Mouse (Mus musculus) midbrain, postnatal 0 days (tissue): ENCODE measurements around the gene Tmbim4. TPM values are rescaled to one million over a fixed set of nuclear protein-coding genes. Genes with fewer than 3 reads are reported as not detected.

ENCODE experiments used
- ATAC-seq: fragments of 200-750 bp; cut with Nextera tagmentation; 2 replicates; pipeline ENCODE4 v1.8.0; 2017; ENCODE audit warnings: moderate number of reproducible peaks, mild to moderate bottlenecking, moderate TSS enrichment, moderate library complexity; ENCODE audit not compliant: low FRiP score
- DNase-seq: peaks from one replicate; pipeline ENCODE4 v3.0.0-alpha.2; 2015; ENCODE audit warnings: low spot score
- H3K27ac ChIP-seq: fragments of 300-500 bp; sonication (generic); 2 replicates; pipeline ENCODE4 v1.5.1; 2014; ENCODE audit warnings: low read depth, mild to moderate bottlenecking, low read length, mixed read lengths
- H3K27me3 ChIP-seq: fragments of 300-500 bp; sonication (generic); 2 replicates; pipeline ENCODE4 v1.6.1; 2014; ENCODE audit warnings: low read length, control low read depth, mixed read lengths; ENCODE audit not compliant: insufficient read depth
- H3K36me3 ChIP-seq: fragments of 300-500 bp; sonication (generic); 2 replicates; pipeline ENCODE4 v1.6.1; 2014; ENCODE audit warnings: low read length, control low read depth, mixed read lengths; ENCODE audit not compliant: insufficient read depth
- H3K4me1 ChIP-seq: fragments of 300-500 bp; sonication (generic); 2 replicates; pipeline ENCODE4 v1.6.1; 2014; ENCODE audit warnings: mild to moderate bottlenecking, control low read depth, antibody characterized with exemption, low read length, mixed read lengths; ENCODE audit not compliant: insufficient read depth
- H3K4me2 ChIP-seq: fragments of 300-500 bp; sonication (generic); 2 replicates; pipeline ENCODE4 v1.6.1; 2014; ENCODE audit warnings: low read depth, mild to moderate bottlenecking, low read length, mixed read lengths; ENCODE audit not compliant: poor library complexity, severe bottlenecking
- H3K4me3 ChIP-seq: fragments of 300-500 bp; sonication (generic); 2 replicates; pipeline ENCODE4 v1.5.1; 2014; ENCODE audit warnings: low read depth, mild to moderate bottlenecking, low read length, moderate library complexity
- H3K9ac ChIP-seq: fragments of 300-500 bp; sonication (generic); replicated peaks from 2 replicates; pipeline ENCODE4 v1.6.1; 2014; ENCODE audit warnings: mild to moderate bottlenecking, low read length, moderate library complexity, mixed read lengths; ENCODE audit not compliant: poor library complexity, severe bottlenecking
- H3K9me3 ChIP-seq: fragments of 300-500 bp; sonication (generic); 2 replicates; pipeline ENCODE4 v1.6.1; 2016; ENCODE audit warnings: low read length, control low read depth
- CTCF ChIP-seq: IDR thresholded peaks from 2 replicates; pipeline ENCODE4 v1.5.1; 2016; ENCODE audit warnings: antibody characterized with exemption, mild to moderate bottlenecking
- WGBS: fragments of 180-500 bp; shearing (Covaris S2); extraction: QIAGEN DNeasy Blood & Tissue Kit; methylation state at CpG from one replicate; pipeline ENCODE4 v1.1.7; 2014; 5-methylcytosine and 5-hydroxymethylcytosine counted together
- polyA plus RNA-seq: library from polyadenylated mRNA; unstranded; fragments of >200 nt; fragmentation: Nextera tagmentation; extraction: Ambion mirVana; gene quantifications from 2 replicates; pipeline ENCODE4 v1.2.1, GENCODE M21; 2015
- total RNA-seq: library from RNA; depleted of rRNA; stranded (reverse); fragments of >200 nt; gene quantifications from 2 replicates; pipeline ENCODE4 v1.2.3, GENCODE M21; 2014

The Tmbim4 gene
- total and polyA plus RNA-seq, 2 experiments from 2014 or later, result 70.6 to 109 TPM

DNA sequence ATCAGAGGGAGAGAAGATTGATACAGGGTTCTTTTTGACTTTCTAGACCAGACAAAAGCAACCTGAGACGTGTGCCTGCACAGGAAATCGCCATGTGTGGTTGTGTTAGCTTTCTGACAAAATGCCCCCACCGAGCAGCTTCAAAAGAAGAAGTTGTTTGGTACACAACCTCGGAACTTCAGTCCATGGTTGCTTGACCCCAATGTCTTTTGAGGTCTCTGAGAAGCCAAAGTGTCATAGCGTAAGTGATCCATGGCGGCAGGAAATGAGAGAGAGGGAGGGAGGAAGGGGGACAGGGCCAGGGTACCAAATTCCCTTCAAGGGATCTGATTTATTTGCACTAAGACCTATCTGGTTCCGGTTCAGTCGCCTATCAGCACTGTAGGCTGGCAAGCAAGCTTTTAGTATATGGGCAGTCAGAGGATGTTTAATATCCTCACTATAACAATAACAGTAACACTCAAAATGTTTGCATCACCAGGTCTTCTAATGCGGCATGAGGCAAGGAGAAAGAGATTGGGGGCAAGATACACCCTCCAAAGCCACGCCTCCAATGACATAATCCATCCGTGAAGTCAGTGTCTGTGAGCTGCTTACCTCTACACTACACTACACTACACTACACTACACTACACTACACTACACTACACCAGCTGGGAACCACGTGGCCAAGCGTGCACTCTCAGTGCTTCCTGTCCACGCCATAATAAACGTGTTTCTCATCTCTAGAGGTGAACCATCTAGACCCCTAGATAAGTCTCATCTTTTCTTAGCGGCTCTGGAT lies 1.3 kb downstream of the Tmbim4 start:
- Histone ChIP-seq H3K27me3 (peaks cover 10% of the 10 kb centered on the region; the same call in 1 of the 2 replicates), H3K4me3 (no peak overlapping the region), H3K9me3 (no peaks in the 10 kb centered on the region), H3K4me1 (no peaks in the 10 kb centered on the region), H3K4me2 (no peak overlapping the region), H3K27ac (no peak overlapping the region), H3K36me3 (no peaks in the 10 kb centered on the region), H3K9ac (no peak overlapping the region)
- ATAC-seq (no peak), DNase-seq (no peak)
- TF ChIP-seq CTCF, result no peak
- WGBS, result 76% methylated on average over 16 of the region's 16 CpGs

DNA sequence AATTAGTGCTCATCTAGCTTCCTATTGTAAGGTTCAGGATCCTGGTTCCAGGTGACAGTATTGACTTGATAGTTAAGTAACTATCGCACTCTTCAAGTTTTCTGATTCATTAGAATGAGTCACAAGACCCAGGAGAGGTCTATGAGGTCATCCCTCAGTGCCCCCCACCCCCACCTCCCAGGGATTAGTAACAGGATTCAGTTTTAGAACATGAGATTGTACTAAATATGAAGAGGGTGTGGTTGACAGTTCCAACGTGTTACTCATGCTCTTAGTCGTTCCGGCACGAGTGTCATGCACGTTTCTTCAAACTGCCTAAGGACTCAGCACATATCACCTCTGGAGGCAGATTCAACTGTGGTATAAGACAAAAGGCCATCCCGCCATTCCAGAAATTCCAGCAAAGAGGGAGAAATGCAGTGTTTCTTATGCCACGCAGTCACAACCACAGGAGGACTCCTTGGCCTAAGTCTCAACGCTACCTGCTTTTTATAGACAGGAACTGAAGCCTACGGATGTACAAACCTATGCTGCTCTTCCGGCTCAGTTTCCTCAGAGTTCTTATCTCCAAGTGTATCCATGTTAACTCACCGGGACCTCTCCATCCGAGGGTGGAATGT lies 3.3 kb downstream of the Tmbim4 start:
- Histone ChIP-seq H3K9me3 (no peaks in the 10 kb centered on the region), H3K9ac (no peak overlapping the region), H3K27me3 (peaks cover 10% of the 10 kb centered on the region; the same call in 1 of the 2 replicates), H3K4me3 (no peak overlapping the region), H3K27ac (no peak overlapping the region), H3K36me3 (no peaks in the 10 kb centered on the region), H3K4me1 (no peaks in the 10 kb centered on the region), H3K4me2 (no peak overlapping the region)
- no peak for TF ChIP-seq CTCF
- DNase-seq (no peak), ATAC-seq (no peak)
- WGBS, result 84% methylated on average over 13 of the region's 13 CpGs

DNA sequence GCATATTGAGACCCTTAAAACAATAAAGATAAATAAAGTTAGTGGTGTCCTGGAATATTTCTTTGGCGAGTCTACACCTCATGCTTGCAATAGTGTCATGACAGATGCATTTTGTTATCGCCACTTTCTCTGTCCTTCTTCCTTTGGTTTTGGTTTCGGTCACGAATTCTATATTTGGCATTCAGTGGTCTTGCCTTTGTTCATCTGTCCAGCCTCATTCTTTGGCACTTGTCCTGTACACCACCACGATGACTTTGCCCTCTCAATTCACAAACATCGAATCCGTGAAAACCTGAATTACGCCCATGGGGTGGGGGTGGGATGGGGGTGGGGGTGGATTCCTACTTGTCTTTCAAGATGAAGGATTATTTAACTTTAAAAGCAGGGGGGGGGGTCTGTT lies 6.6 kb downstream of the Tmbim4 start:
- H3K27ac ChIP-seq, result no peak overlapping the region
- no peak for DNase-seq
- TF ChIP-seq CTCF, result no peak
- H3K9ac ChIP-seq, result no peak overlapping the region
- ATAC-seq, result no peak
- H3K36me3 ChIP-seq, result no peaks in the 10 kb centered on the region
- H3K27me3 ChIP-seq, result no peaks in the 10 kb centered on the region
- H3K4me3 ChIP-seq, result no peak overlapping the region; the same call in 1 of the 2 replicates
- no peaks in the 10 kb centered on the region for H3K9me3 ChIP-seq
- no peaks in the 10 kb centered on the region for H3K4me1 ChIP-seq
- H3K4me2 ChIP-seq, result no peak overlapping the region
- WGBS, result 87% methylated on average over 8 of the region's 8 CpGs

DNA sequence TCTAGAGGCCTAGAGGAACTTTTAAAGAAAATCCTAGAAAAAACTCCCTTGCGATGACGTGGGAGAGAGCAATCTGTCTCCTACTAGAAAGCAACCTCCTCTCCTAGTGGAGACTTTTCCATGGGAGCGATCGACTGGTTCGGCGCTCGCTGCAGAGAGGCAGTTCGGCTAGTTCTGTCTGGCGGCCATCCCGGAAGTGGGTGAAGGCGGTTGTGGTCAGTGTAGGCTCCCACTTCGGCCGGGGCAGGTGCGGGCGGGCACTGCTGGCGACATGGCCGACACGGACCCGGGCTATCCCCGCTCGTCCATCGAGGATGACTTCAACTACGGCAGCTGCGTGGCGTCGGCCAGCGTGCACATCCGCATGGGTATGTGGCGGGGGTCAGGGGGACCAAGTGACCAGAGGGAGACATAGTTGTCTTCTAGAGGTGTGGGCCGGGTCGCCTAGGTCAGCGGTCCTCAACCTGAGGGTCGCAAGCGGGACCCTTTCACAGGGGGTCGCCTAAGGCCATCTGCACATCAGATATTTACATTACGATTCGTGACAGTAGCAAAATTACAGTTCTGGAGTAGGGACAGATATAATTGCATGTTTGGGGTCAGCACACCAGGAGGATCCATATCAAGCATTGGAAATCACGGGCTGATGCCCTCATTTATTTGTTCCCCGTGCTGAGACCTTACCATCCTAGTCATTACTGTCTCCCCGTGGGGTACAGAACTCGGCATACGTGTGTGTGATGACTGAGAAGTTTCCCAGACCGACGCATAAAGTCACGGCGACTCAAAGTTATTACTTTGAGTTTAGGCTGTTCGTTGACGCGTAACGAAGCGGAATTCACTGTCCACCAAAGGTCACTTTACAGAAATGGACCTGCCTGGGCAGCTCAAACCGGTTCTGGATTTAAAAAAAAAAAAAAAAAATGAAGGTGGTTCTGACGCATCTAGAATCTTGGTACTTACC lies 7.5 kb downstream of the Tmbim4 start:
- peak; percentile 71 for TF ChIP-seq CTCF
- no peak overlapping the region for H3K27ac ChIP-seq
- H3K9ac ChIP-seq, result peak overlapping the region; percentile 62
- no peaks in the 10 kb centered on the region for H3K4me1 ChIP-seq
- peak; percentile 92 for ATAC-seq
- no peaks in the 10 kb centered on the region for H3K36me3 ChIP-seq
- H3K4me2 ChIP-seq, result peak overlapping the region; percentile 64
- peak overlapping the region; percentile 75 for H3K4me3 ChIP-seq
- DNase-seq, result peak; percentile 95
- WGBS, result 4% methylated on average over 53 of the region's 53 CpGs
- H3K9me3 ChIP-seq, result no peaks in the 10 kb centered on the region
- H3K27me3 ChIP-seq, result no peaks in the 10 kb centered on the region

DNA sequence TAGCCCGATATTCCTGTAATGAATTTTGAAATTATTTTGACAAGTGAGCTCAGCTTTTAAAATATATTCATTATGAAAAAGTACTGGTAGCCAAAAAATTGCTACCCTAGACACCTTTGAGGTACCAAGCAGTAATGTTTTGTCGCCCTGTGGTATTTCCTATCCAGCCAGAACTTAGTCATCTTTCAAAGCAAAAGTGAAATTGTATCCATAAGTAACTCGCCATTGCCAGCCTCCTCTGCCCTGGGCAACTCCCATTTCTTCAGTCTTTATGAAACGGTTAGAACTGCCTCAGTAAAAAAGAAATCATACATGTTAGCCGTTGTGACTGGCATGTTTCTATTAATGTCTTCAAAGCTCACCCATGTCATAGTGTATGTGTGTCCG lies 8.1 kb downstream of the Tmbim4 start:
- ATAC-seq (no peak), DNase-seq (no peak)
- Histone ChIP-seq H3K36me3 (no peaks in the 10 kb centered on the region), H3K4me3 (peak overlapping the region; percentile 75; the same call in 1 of the 2 replicates), H3K9ac (no peak overlapping the region), H3K4me2 (peak overlapping the region; percentile 64), H3K27ac (no peak overlapping the region), H3K27me3 (no peaks in the 10 kb centered on the region), H3K9me3 (no peaks in the 10 kb centered on the region), H3K4me1 (no peaks in the 10 kb centered on the region)
- 69% methylated on average over 6 of the region's 6 CpGs for WGBS
- no peak for TF ChIP-seq CTCF
